Mouse (Mus musculus) testis, adult 2 months (tissue): ENCODE results near the gene Bbs9. TPM values are rescaled to one million over a fixed set of nuclear protein-coding genes. Genes with fewer than 3 reads are reported as not detected.

Experiments
- H3K27ac ChIP-seq: fragments of 200-500 bp; 2 replicates; pipeline ENCODE4 v1.5.1; 2012; ENCODE audit warnings: low read depth, low read length; ENCODE audit not compliant: control insufficient read depth, insufficient read depth
- H3K27me3 ChIP-seq: fragments of 200-500 bp; 2 replicates; pipeline ENCODE4 v1.6.1; 2012; ENCODE audit warnings: mild to moderate bottlenecking, low read length, moderate library complexity; ENCODE audit not compliant: control insufficient read depth, insufficient read depth
- H3K36me3 ChIP-seq: fragments of 200-500 bp; 2 replicates; pipeline ENCODE4 v1.6.1; 2012; ENCODE audit warnings: mild to moderate bottlenecking, low read length; ENCODE audit not compliant: control insufficient read depth, insufficient read depth
- H3K4me1 ChIP-seq: fragments of 200-500 bp; 2 replicates; pipeline ENCODE4 v1.6.1; 2012; ENCODE audit warnings: low read length; ENCODE audit not compliant: control insufficient read depth, insufficient read depth
- H3K4me3 ChIP-seq: fragments of 200-500 bp; 2 replicates; pipeline ENCODE4 v1.5.1; 2012; ENCODE audit warnings: low read depth, mild to moderate bottlenecking, low read length, moderate library complexity, mixed read lengths; ENCODE audit not compliant: control insufficient read depth
- CTCF ChIP-seq: fragments of 200-500 bp; IDR thresholded peaks from 2 replicates; pipeline ENCODE4 v1.5.1; 2012; ENCODE audit warnings: low read depth, mild to moderate bottlenecking, inconsistent platforms, low read length, moderate library complexity; ENCODE audit not compliant: control insufficient read depth, insufficient read depth, insufficient replicate concordance
- POLR2A ChIP-seq: fragments of 200-500 bp; IDR thresholded peaks from 2 replicates; pipeline ENCODE4 v1.6.1; 2012; ENCODE audit warnings: low read depth, mild to moderate bottlenecking, inconsistent platforms, low read length, moderate library complexity; ENCODE audit not compliant: control insufficient read depth
- polyA plus RNA-seq: library from polyadenylated mRNA; depleted of rRNA; stranded (reverse); fragments of >200 nt; gene quantifications from 2 replicates; pipeline ENCODE4 v1.2.3, GENCODE M21; 2012

The Bbs9 gene
- polyA plus RNA-seq, 1 experiment, result 55.3 TPM

DNA sequence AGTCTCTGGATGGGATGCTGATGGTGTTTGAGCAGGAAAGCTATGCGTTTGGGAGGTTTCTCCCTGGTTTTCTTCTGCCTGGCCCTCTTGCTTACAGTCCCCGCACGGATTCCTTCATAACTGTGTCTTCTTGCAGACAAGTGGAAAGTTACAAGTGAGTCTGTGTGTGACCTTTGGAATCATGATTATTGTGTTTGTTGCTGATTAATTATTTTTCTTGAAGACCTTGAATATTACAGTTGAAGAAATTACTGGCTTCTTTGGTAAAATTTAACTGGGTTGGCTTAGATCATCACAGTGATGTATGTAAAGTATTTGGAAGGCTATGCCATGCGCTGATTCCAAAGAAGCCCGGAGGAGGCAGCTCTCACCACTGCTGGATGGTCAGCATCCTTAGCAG is 92.2 kb downstream of the Bbs9 start:
- no peaks in the 10 kb centered on the region for H3K4me1 ChIP-seq
- TF ChIP-seq POLR2A (no peak), CTCF (no peak)
- no peak overlapping the region for H3K27ac ChIP-seq
- no peaks in the 10 kb centered on the region for H3K27me3 ChIP-seq
- no peaks in the 10 kb centered on the region for H3K36me3 ChIP-seq
- no peak overlapping the region for H3K4me3 ChIP-seq

DNA sequence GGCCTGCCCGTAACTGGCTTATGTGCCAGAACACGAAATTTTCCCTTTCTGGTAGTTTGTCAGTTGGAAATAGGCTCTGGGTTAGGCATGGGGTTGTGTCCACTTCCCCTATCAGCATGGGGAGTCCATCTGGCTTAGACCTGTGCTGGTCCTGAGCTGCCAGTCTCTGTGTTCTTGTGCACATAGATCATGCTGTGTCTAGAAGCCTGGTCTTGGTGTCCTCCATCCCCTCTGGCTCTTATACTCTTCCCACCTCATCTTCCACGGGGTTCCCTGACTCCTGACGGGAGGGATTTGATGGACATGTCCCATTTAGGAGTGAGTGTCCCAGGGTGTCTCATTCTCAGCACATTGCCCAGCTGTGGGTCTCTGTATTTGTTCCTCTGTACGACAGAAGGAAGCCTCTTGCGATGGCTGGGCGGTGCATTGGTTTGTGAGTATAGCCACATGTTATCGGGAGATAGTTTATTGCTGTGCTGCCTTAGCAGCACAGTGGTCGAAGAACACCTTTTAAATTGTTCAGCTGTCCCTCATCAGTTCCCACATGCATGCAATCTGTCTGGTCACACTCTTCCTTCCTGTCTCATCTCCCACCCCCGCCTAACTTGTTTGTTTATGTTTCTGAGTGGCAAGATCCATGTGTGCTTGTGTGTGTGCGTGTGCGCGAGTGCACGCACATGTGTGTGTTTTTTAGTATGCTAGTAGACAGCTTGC is 101.1 kb downstream of the Bbs9 start:
- Histone ChIP-seq H3K4me3 (no peak overlapping the region), H3K4me1 (no peaks in the 10 kb centered on the region), H3K27me3 (no peaks in the 10 kb centered on the region), H3K27ac (no peak overlapping the region), H3K36me3 (no peaks in the 10 kb centered on the region; the same call in 1 of the 2 replicates)
- no peak for TF ChIP-seq CTCF

DNA sequence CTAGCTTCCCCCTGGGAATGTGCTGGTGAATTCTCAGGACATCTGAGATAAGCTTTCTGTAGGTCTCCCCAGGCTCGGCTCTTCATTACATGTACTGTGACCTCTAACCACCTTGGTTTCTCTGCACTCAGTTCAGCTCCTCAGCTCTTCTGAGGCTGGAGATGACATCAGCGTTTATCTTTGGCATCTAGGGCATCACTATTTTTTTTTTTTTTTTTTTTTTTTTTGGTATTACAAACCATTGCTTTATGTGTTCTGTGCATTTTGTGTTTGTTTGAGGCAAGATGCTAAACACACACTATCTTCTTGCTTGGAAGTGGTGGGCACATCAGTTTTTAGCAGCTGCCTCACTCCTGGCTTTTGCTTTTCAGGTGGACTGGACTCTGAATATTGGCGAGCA is 102.8 kb downstream of the Bbs9 start:
- Histone ChIP-seq H3K27ac (no peak overlapping the region), H3K4me1 (no peaks in the 10 kb centered on the region), H3K27me3 (no peaks in the 10 kb centered on the region), H3K36me3 (no peaks in the 10 kb centered on the region; the same call in 1 of the 2 replicates), H3K4me3 (no peak overlapping the region)
- TF ChIP-seq POLR2A, result no peak
- TF ChIP-seq CTCF, result no peak

DNA sequence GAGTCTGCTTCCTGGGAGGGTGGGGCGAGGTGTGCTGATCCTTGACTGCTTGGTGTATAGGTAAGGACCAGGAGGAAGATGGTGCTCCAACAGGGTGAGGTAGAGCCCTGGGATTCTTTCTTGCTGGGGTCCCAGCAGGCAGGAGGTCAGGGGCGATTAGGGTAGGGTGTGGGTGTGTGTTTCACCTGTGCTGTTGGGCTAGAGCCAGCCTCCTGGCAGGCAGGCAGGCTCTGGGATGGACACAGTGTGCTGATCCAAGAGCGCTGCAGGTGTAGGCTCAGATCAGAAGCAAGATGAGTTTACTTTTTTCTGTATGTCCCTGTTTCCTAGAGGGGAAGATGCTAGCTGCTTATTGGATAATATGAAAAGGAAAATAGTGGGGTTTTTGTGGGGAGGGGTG is 108.7 kb downstream of the Bbs9 start:
- Histone ChIP-seq H3K27ac (no peak overlapping the region), H3K36me3 (no peaks in the 10 kb centered on the region; the same call in 1 of the 2 replicates), H3K4me1 (no peaks in the 10 kb centered on the region), H3K4me3 (no peak overlapping the region), H3K27me3 (no peaks in the 10 kb centered on the region)
- TF ChIP-seq POLR2A (no peak), CTCF (no peak)

DNA sequence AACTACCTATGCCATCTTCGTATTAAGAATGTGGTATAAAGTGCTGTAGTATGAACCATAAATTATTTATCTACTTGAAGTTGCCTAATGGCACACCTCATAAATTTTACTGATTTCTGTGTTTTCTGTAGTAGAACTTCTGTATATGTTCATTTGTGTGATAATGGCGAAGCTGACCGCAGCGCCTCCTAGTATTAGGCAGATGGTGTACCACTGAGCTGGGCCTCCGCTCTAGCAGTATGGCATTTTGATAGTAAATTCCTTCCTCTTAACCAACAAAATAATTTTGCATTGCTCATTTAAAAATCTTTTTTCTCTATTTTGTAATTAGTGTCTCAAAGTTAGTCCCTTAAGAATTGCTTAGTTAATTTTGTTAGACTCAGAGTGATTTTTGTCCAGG is 117.5 kb downstream of the Bbs9 start:
- no peak for TF ChIP-seq CTCF
- no peak for TF ChIP-seq POLR2A
- no peaks in the 10 kb centered on the region for H3K27me3 ChIP-seq

DNA sequence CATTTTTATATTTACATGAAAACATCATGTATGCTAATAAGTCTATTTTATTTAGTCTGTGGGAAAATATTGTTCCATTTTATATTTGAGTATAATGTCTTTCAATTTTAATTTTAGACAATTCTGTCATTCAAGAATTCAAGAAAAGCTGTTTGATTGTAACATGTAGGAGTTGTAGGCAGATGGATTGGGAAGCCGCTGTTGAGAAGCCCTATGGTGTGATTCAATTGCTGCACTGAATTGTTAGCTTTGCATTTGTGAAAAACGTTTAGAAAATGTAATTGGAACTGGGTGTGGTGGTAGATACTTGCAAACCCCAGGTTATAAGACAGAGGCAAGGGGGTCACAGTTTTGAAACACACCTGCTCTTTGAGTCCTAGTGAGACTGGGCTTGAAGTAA is 121.1 kb downstream of the Bbs9 start:
- TF ChIP-seq POLR2A (no peak), CTCF (no peak)

More for the DNA sequence above, 117.5 kb downstream of the Bbs9 start:
- Histone ChIP-seq H3K4me1 (no peaks in the 10 kb centered on the region), H3K36me3 (no peaks in the 10 kb centered on the region), H3K27ac (no peak overlapping the region), H3K4me3 (no peak overlapping the region)

DNA sequence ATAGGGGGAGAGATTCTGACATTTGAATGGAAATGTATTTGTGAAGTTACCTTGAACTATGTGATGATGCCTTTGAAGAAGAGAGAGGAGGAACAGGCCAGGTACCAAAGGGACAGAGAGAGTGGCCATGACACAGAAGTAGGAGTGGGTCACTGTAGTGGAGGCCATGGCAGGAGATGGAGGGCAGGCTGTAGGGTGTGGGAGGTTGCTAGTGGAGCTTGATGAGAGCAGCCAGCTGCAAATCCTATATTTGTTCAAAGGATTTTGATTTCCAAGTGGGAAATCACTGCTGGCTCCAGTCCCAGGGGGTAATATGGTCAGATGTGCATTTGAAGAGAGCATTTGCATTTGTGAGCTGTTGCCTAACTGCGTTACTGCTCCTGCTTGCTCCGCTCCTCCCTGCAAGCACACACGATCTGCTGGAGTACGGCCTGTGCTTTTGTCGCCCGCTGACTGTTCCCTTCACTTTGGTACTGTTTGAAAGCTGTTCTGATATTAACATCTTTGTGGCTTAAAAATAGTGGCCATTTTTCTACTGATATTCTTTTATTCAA is 137.8 kb downstream of the Bbs9 start:
- TF ChIP-seq CTCF, result 0 out of 2 replicates have a peak, but pooled peaks have one; percentile 3
- no peak for TF ChIP-seq POLR2A
- Histone ChIP-seq H3K27ac (no peak overlapping the region), H3K36me3 (no peaks in the 10 kb centered on the region)

More for the DNA sequence above, 121.1 kb downstream of the Bbs9 start:
- no peak overlapping the region for H3K4me3 ChIP-seq
- no peaks in the 10 kb centered on the region for H3K27me3 ChIP-seq
- H3K4me1 ChIP-seq, result no peaks in the 10 kb centered on the region
- H3K36me3 ChIP-seq, result no peaks in the 10 kb centered on the region
- no peak overlapping the region for H3K27ac ChIP-seq

More for the DNA sequence above, 137.8 kb downstream of the Bbs9 start:
- Histone ChIP-seq H3K4me3 (no peak overlapping the region), H3K27me3 (no peaks in the 10 kb centered on the region), H3K4me1 (no peaks in the 10 kb centered on the region)
